Mouse (Mus musculus) myocyte (in vitro differentiated cells): ENCODE data around the gene Slc12a5.

ENCODE experiments used
- CEBPB ChIP-seq: IDR thresholded peaks from 2 replicates; pipeline ENCODE4 v1.6.1; 2011; ENCODE audit warnings: mild to moderate bottlenecking, moderate library complexity; ENCODE audit not compliant: poor library complexity, insufficient read depth, severe bottlenecking
- E2F4 ChIP-seq: IDR thresholded peaks from one replicate; pipeline ENCODE4 v1.6.1; 2011; ENCODE audit warnings: mild to moderate bottlenecking, control low read depth, moderate library complexity; ENCODE audit not compliant: insufficient read depth
- MAX ChIP-seq: IDR thresholded peaks from one replicate; pipeline ENCODE4 v1.6.1; 2011; ENCODE audit warnings: low read depth, mild to moderate bottlenecking, control low read depth
- MYOD1 ChIP-seq, 3 experiments: IDR thresholded peaks; one replicate each; pipeline ENCODE4 v1.6.1; 2011; ENCODE audit warnings: control low read depth in 2 of 3, low read depth in 2 of 3, mild to moderate bottlenecking in 2 of 3, moderate library complexity in 1 of 3; ENCODE audit not compliant: insufficient read length in 2 of 3, control insufficient read depth in 1 of 3
- MYOG ChIP-seq, 3 experiments: IDR thresholded peaks; one replicate each; pipeline ENCODE4 v1.6.1; 2011; ENCODE audit warnings: control low read depth in 2 of 3, low read depth in 2 of 3, mild to moderate bottlenecking in 2 of 3; ENCODE audit not compliant: insufficient read length in 2 of 3, control insufficient read depth in 1 of 3, insufficient read depth in 1 of 3
- POLR2A ChIP-seq: IDR thresholded peaks from one replicate; pipeline ENCODE4 v1.6.1; 2011; ENCODE audit warnings: low read depth, mild to moderate bottlenecking, control low read depth, moderate library complexity; ENCODE audit not compliant: insufficient read length
- POLR2AphosphoS2 ChIP-seq: IDR thresholded peaks from one replicate; pipeline ENCODE4 v1.6.1; 2011; ENCODE audit warnings: low read depth, control low read depth; ENCODE audit not compliant: insufficient read length
- REST ChIP-seq: IDR thresholded peaks from one replicate; pipeline ENCODE4 v1.6.1; 2011; ENCODE audit warnings: mild to moderate bottlenecking, control low read depth, moderate library complexity; ENCODE audit not compliant: insufficient read depth, insufficient read length
- TCF12 ChIP-seq: IDR thresholded peaks from one replicate; pipeline ENCODE4 v1.6.1; 2011; ENCODE audit warnings: mild to moderate bottlenecking, control low read depth; ENCODE audit not compliant: poor library complexity, insufficient read depth, severe bottlenecking
- TCF3 ChIP-seq: IDR thresholded peaks from one replicate; pipeline ENCODE4 v1.6.1; 2011; ENCODE audit warnings: low read depth, control low read depth; ENCODE audit not compliant: insufficient read length
- USF1 ChIP-seq: IDR thresholded peaks from one replicate; pipeline ENCODE4 v1.6.1; 2011; ENCODE audit warnings: low read depth, mild to moderate bottlenecking, control low read depth, moderate library complexity

DNA sequence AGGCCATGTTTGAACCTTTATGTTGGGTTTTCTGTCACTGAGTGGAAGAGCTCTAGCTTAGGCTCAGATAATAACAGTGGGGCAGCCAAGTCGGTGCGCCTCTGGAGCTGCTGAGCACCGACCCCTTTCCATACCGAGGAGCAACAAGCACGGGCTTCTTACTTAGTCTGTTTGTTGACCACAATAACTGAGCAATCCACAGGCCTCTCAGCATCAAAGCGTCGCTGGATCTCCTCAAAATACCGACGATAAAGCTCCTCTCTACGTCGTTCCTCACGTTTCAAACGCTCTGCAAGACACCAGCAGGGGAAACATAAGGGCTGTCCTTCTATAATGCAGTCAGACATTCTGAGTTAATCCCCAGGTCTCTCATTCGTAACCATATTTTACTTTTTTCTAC lies 48.6 kb downstream of the Slc12a5 start:
- TF ChIP-seq TCF12, result no peak
- TF ChIP-seq POLR2A, result no peak
- TF ChIP-seq MAX, result no peak
- TF ChIP-seq MYOD1 (IDR thresholded peaks at IDR 0.05; ENCODE audit: control insufficient read depth in 1 of 3, insufficient read length in 2 of 3, low read depth in 2 of 3), result no peak
- no peak for TF ChIP-seq REST
- TF ChIP-seq USF1, result no peak
- TF ChIP-seq POLR2AphosphoS2, result no peak
- no peak for TF ChIP-seq CEBPB
- no peak for TF ChIP-seq E2F4
- TF ChIP-seq MYOG (IDR thresholded peaks at IDR 0.05; ENCODE audit: control insufficient read depth in 1 of 3, insufficient read depth in 1 of 3, insufficient read length in 2 of 3, low read depth in 2 of 3), result no peak
- no peak for TF ChIP-seq TCF3
